Mouse (Mus musculus): ENCODE measurements around the gene Pdcd6ip. TPM values are rescaled to one million over a fixed set of nuclear protein-coding genes. Genes with fewer than 3 reads are reported as not detected.

Gene Pdcd6ip
- 41.5 and 41.9 TPM in 2 replicates for polyA plus RNA-seq (2015; fragmentation: Nextera tagmentation; extraction: Ambion mirVana)

DNA sequence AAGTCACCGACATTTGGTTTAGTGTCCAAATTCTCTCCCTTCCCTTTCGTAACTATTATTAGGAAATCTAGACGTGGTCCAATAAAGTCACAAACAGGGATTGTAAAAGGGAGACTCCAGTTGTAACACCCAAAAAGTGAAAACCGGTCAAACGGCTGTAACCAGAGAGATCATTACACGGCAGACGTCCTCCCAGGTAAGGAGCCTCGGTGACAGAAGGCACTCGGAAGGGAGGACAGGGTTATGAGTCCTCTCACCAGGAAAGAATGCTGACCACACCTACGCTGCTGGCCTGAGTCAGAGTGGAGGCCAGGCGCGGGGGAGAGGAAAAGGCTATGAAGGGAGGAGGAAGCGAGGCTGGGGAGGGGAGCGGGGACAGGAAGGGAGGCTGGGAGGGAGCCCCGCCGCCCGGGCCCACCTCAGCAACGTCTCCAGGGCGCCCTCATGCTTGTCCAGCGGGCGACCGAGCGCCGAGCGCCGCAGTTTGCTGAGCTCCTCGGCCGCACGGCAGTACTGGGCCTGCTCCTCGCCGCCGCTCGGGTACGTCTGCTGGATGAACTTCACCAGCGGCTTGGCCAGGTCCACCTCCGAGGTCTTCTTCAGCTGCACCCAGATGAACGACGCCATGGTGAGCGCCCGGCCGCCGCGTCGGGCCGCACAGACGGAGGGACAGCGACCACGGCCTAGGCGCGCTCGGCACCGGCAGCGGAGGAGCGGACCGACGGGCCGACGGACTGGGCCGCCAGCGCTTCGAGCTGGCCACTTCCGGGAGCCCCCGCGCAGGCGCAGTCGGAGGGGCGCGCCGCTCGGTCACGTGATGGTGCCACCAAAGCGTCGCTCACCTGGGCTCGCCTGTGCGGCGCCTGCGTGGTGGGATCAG, at the start of gene Pdcd6ip:
Gene Pdcd6ip (minus strand): TSS at position 779 of the 880 bp plus-strand sequence.
- no peaks in the 10 kb centered on the region for H3K36me3 ChIP-seq
- ATAC-seq (replicated peaks): peak; percentile 95
- H3K27ac ChIP-seq (replicated peaks): peak within 1 kb of the TSS; percentile 66
- peak within 1 kb of the TSS; percentile 87 for H3K4me3 ChIP-seq
- H3K4me1 ChIP-seq: peaks cover 28% of the 10 kb centered on the region
- H3K27me3 ChIP-seq: no peaks in the 10 kb centered on the region
- 2% methylated on average over 77 of the region's 77 CpGs for WGBS
- no peaks in the 10 kb centered on the region for H3K9me3 ChIP-seq
- H3K9ac ChIP-seq (replicated peaks): peak within 1 kb of the TSS; percentile 85
- H3K4me2 ChIP-seq (replicated peaks): peak within 1 kb of the TSS; percentile 62

DNA sequence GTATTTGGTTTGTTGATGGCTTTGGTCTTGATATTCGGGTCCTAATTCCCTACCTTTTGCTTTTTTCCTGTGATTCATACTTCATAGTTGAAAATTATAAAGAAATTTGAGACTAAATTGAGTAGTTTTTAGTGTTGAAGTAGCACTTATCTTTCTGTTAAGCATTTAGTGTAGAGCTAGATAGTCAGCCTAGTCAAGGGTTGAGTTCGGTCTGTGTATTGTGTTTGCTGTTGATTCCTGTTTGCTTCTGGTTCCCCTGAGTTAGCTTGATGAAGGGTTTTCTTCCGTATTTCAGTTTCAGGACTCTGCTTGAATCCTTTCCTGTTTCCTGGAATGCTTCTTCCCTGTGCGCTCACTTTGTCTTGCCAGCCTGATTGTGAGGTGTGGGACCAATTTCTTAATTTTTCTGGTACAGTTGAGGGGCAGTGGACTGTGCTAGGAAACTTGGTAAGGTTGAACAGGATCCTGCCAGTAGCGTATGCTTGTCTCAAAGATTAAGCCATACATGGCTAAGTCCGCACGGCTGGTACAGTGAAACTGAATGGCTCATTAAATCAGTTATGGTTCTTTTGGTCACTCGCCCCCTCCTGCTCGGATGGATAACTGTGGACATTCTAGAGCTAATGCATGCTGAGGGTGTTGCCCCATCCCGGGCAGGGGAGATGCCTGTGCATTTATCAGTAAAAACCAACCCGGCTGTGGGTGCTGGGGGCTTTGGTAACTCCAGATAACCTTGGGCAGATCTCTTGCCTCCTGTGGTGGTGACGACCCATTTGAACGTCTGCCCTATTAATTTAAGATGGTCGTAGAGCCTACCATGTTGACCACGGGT, 48.0 kb upstream of the Pdcd6ip start:
- Histone ChIP-seq H3K4me3 (no peak overlapping the region), H3K4me1 (no peaks in the 10 kb centered on the region), H3K27ac (replicated peaks) (no peak overlapping the region), H3K4me2 (replicated peaks) (no peak overlapping the region), H3K9me3 (no peaks in the 10 kb centered on the region), H3K27me3 (no peaks in the 10 kb centered on the region), H3K36me3 (peaks cover 2% of the 10 kb centered on the region; the same call in 1 of the 2 replicates), H3K9ac (replicated peaks) (no peak overlapping the region)
- 80% methylated on average over 15 of the region's 15 CpGs for WGBS
- no peak for ATAC-seq (replicated peaks)

DNA sequence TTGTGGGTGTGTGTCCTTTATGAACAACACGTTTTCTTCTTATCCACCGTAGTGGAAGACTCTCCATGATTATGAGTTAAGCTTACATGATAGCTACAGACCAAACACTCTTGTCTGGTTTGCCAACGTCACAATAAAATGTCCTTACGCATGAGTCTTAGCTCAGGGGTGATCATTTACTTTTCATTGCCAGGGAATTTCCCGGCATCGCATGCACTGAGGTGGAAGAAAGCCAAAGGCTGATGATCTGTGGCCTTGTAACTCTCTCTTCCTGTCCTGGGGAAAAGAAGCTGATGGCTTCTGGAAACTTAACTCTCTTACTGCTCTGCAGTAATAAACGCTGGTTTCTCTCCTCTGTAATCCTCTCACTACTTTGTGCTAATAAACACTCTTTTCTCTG, 41.3 kb upstream of the Pdcd6ip start:
- Histone ChIP-seq H3K4me1 (0 out of 2 replicates have a peak, but pooled peaks cover 3% of the 10 kb centered on the region), H3K9me3 (no peaks in the 10 kb centered on the region), H3K27ac (replicated peaks) (no peak overlapping the region), H3K9ac (replicated peaks) (no peak overlapping the region), H3K4me3 (no peak overlapping the region), H3K4me2 (replicated peaks) (no peak overlapping the region), H3K27me3 (no peaks in the 10 kb centered on the region), H3K36me3 (no peaks in the 10 kb centered on the region)
- ATAC-seq (replicated peaks): no peak
- 44% methylated on average over 7 of the region's 7 CpGs for WGBS

DNA sequence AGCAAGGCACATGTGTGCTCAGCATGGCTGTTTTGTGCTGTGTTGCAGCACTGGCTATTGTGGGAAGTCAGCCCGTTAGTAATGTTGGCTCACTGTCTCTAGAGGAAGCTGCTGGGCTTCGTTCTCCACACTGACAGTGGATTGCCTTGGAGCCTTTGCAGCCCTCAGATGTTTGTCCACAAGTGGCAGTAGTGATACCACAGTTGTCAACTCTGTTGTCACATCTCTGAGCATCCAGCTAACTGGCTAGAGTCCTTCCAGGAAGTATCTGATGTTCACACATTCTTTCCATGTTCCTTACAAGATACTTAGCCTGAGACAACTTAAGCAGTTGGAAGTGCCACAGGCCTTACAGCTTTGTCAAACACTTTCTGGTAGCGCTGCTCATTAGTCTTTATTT, 35.2 kb upstream of the Pdcd6ip start:
- H3K4me2 ChIP-seq (replicated peaks): no peak overlapping the region
- no peaks in the 10 kb centered on the region for H3K36me3 ChIP-seq
- ATAC-seq (replicated peaks): no peak
- H3K4me3 ChIP-seq: no peak overlapping the region
- no peak overlapping the region for H3K9ac ChIP-seq (replicated peaks)
- H3K27ac ChIP-seq (replicated peaks): no peak overlapping the region
- WGBS: 48% methylated on average over 3 of the region's 3 CpGs
- no peaks in the 10 kb centered on the region for H3K27me3 ChIP-seq
- no peaks in the 10 kb centered on the region for H3K9me3 ChIP-seq
- peaks cover 23% of the 10 kb centered on the region for H3K4me1 ChIP-seq

DNA sequence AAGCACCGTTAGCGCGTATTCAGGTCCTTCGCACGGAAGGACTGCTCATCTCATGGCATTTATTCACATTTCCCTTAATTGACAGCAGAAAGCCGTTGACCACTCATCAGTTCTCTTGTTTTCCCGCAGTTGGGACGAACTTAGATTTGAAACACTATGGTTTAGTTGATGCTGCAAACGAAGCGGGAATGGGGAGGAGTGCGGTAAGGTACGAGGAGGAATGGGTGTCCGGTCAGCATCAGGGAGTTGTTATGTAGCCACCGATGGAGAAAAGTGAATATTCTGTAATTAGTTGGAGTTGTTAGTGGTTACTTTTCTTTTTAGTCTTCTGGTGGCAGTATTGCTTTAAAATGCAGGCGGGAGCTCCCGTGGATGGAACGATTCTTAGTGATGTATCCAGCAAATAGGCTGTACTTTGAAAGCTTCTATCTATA, 34.3 kb upstream of the Pdcd6ip start:
- H3K4me1 ChIP-seq: peaks cover 23% of the 10 kb centered on the region
- H3K9me3 ChIP-seq: no peaks in the 10 kb centered on the region
- H3K27me3 ChIP-seq: no peaks in the 10 kb centered on the region
- ATAC-seq (replicated peaks): no peak
- WGBS: 2% methylated on average over 17 of the region's 17 CpGs
- no peaks in the 10 kb centered on the region for H3K36me3 ChIP-seq
- H3K27ac ChIP-seq (replicated peaks): no peak overlapping the region
- H3K9ac ChIP-seq (replicated peaks): peak overlapping the region; percentile 65
- peak overlapping the region; percentile 83 for H3K4me2 ChIP-seq (replicated peaks)
- peak overlapping the region; percentile 89 for H3K4me3 ChIP-seq

DNA sequence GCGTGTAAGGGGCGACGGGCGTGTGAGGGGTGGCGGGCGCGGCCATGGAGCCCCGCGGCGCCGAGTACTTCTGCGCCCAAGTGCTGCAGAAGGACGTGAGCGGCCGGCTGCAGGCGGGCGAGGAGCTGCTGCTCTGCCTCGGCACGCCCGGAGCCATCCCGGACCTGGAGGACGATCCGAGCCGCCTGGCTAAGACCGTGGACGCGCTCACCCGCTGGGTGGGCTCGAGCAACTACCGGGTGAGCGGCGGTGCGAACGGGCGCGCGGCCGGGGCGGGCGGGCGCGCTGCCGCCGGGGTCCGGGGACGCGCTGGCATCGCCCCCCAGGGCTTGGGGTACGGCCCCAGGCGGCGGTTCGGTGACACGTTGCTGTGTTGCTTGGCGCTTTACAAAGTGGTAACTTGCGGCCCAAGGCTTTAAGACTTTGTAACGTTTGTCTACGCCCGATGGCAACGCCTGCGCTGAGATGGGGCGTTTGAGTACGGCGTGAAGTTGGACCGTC, 33.6 kb upstream of the Pdcd6ip start:
- Histone ChIP-seq H3K9me3 (no peaks in the 10 kb centered on the region), H3K4me3 (peak overlapping the region; percentile 89), H3K9ac (replicated peaks) (peak overlapping the region; percentile 65), H3K4me1 (peaks cover 23% of the 10 kb centered on the region), H3K27ac (replicated peaks) (peak overlapping the region; percentile 60), H3K27me3 (no peaks in the 10 kb centered on the region), H3K4me2 (replicated peaks) (peak overlapping the region; percentile 83), H3K36me3 (no peaks in the 10 kb centered on the region)
- ATAC-seq (replicated peaks): peak; percentile 84
- WGBS: under 1% methylated on average over 64 of the region's 64 CpGs

DNA sequence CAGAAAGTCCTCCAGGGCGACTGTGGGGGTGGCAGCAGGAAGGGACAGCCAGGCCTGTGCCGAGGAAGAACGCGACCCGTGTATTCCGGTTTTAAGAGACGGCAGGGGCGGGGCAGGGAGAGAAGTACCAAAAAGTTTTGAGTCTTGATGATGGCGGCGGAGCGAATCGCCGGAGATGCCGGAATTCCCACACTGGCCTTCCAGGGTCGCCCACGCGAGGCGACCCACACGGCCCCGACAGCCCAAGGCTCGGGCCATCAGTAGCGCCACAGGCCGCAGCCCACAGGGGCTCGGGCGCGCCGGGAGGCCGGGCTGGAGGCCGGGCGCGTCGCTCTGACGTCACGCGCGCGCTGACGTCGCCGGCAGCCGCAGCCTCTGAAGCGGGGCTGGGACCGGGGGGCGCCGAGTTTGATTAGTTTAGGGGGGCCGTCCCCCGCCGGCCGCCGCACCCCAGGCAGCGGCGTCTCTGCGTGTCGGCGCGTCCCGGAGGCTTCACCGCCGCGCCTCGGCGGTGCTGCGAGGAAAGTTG, 33.1 kb upstream of the Pdcd6ip start, which contains the start of gene Clasp2:
Gene Clasp2 (plus strand): TSS at position 366 of the 529 bp plus-strand sequence.
- Histone ChIP-seq H3K4me2 (replicated peaks) (peak within 1 kb of the TSS; percentile 83), H3K4me1 (peaks cover 23% of the 10 kb centered on the region), H3K27ac (replicated peaks) (peak within 1 kb of the TSS; percentile 60), H3K9me3 (no peaks in the 10 kb centered on the region), H3K9ac (replicated peaks) (peak within 1 kb of the TSS; percentile 65), H3K4me3 (peak within 1 kb of the TSS; percentile 89), H3K36me3 (no peaks in the 10 kb centered on the region), H3K27me3 (no peaks in the 10 kb centered on the region)
- ATAC-seq (replicated peaks): peak; percentile 97
- under 1% methylated on average over 63 of the region's 63 CpGs for WGBS

DNA sequence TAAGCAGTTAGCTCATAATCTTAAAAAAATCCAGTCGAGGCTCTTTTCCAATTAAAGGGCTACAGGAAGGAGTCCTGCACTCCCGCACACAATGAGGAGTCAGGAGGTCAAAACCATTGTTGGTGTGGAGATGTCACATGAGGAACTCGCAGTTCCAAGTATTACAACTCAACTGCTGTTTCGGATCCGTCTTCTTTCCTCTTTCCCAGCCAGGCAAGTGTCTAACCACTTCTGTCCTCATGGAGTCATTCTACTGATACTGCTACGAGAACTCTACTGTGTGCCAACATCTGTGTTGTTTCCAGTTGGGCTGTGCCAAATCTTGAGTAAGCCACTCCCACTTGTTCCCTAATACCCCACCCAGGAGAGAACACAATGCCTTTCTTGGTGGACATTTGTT, 30.9 kb upstream of the Pdcd6ip start:
- H3K36me3 ChIP-seq: no peaks in the 10 kb centered on the region
- 85% methylated on average over 6 of the region's 6 CpGs for WGBS

DNA sequence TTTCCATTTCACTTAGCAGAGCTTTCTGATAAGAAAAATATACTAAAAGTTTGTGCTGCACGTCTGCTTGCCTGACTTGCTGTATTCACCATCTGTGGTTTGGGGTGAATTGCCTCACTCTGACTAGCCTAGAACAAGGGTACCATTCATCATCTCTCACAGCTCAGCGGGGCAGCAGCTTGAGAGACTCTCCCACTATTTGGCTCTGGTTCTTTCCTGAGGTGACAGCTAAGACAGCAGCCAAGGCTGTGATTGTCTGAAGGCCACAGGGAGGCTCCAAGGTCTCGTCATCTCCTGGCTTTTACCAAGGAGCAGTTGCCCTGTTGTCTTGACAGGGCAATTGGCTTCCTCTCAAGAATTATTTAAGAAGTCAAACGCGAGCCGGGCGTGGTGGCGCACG, 30.0 kb upstream of the Pdcd6ip start:
- H3K9me3 ChIP-seq: no peaks in the 10 kb centered on the region

More for the DNA sequence above, 30.9 kb upstream of the Pdcd6ip start:
- ATAC-seq (replicated peaks): no peak
- H3K27me3 ChIP-seq: no peaks in the 10 kb centered on the region
- no peak overlapping the region for H3K27ac ChIP-seq (replicated peaks)
- no peaks in the 10 kb centered on the region for H3K9me3 ChIP-seq
- no peak overlapping the region for H3K9ac ChIP-seq (replicated peaks)
- peaks cover 23% of the 10 kb centered on the region for H3K4me1 ChIP-seq
- H3K4me2 ChIP-seq (replicated peaks): no peak overlapping the region
- H3K4me3 ChIP-seq: no peak overlapping the region

DNA sequence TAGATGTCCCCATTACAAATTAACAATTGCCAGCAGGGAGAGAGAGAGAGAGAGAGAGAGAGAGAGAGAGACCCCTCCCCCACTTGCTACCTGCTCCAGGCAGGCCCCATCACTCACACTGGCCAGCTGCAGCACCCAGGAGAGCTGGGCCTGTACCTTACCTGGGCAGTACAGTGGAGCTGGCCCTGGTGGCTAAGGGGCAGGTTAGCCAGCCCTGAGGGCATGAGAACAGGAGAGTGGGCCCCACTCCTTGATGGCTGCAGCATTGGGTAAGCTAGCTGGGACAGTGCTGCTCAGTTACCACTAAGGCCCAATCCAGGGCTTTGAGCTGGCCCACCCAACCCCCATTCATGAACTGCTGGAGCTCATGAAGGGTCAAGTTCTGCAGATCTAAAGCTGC, 27.9 kb upstream of the Pdcd6ip start:
- Histone ChIP-seq H3K4me3 (no peak overlapping the region), H3K9ac (replicated peaks) (no peak overlapping the region), H3K4me2 (replicated peaks) (no peak overlapping the region), H3K9me3 (no peaks in the 10 kb centered on the region), H3K27ac (replicated peaks) (no peak overlapping the region), H3K4me1 (peaks cover 7% of the 10 kb centered on the region), H3K27me3 (no peaks in the 10 kb centered on the region), H3K36me3 (no peaks in the 10 kb centered on the region)
- no peak for ATAC-seq (replicated peaks)

More for the DNA sequence above, 30.0 kb upstream of the Pdcd6ip start:
- Histone ChIP-seq H3K4me2 (replicated peaks) (no peak overlapping the region), H3K4me1 (peaks cover 18% of the 10 kb centered on the region), H3K9ac (replicated peaks) (no peak overlapping the region), H3K4me3 (no peak overlapping the region), H3K27ac (replicated peaks) (no peak overlapping the region), H3K27me3 (no peaks in the 10 kb centered on the region), H3K36me3 (no peaks in the 10 kb centered on the region)
- no peak for ATAC-seq (replicated peaks)
- WGBS: 68% methylated on average over 9 of the region's 9 CpGs

DNA sequence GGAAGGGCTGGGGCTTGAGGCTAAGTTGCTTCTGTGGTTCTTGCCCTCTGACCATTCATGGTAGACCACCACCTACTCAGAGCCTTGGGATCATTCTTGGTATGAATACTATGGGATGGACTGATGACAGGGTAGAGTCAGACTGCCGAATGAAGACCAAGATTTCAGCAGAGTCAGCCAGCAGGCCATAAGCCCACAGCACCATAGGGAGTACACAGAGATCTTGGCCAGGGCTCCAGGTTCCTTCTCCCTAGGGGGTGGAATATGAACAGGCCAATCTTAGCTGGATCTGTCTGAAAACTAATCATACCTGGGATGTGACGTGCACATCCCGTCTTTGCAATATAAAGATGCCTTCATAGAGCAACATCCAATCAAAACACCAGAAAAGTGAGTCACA, 23.5 kb upstream of the Pdcd6ip start:
- Histone ChIP-seq H3K27me3 (no peaks in the 10 kb centered on the region), H3K36me3 (no peaks in the 10 kb centered on the region), H3K27ac (replicated peaks) (no peak overlapping the region), H3K4me2 (replicated peaks) (no peak overlapping the region), H3K4me3 (no peak overlapping the region), H3K9ac (replicated peaks) (no peak overlapping the region), H3K9me3 (no peaks in the 10 kb centered on the region), H3K4me1 (no peaks in the 10 kb centered on the region)
- ATAC-seq (replicated peaks): no peak
- WGBS: 85% methylated on average over 3 of the region's 3 CpGs
